Mouse (Mus musculus) lung, postnatal 4 days (tissue): Measurements from ENCODE around the gene Scarf1.

Experiments used
- DNase-seq, 2 experiments: peaks; one replicate each; pipeline ENCODE4 v3.0.0; 2021

Scarf1 gene

GRCm38 (mm10) chr11:75513336-75513735 is at the start of gene Scarf1:
Gene Scarf1 (plus strand): TSS chr11:75513540.
- DNase-seq, result peak; percentile 74 to 82

- no peak for DNase-seq
Observed at GRCm38 (mm10) chr11:75463624-75464023, 49.7 kb upstream of the Scarf1 start.

DNA sequence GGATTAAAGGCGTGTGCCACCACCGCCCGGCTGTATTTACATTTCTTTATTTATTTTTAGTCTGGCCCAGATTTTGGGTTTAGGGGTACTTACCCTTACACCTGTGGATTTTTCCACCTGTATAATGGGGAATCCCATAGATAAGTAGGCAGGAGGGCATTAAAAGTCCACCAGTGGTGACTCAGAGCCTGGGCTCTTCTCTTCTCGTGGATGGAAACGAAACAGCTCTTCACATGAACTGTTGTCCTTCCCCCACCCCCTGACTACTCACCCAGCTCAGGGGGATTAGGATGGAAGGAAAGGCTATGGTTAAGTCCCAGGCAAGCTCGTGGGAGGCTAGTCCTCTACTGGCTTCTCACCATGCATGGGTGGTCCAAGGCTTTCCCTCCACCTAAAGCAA is 48.9 kb upstream of the Scarf1 start:
- DNase-seq, result no peak

- no peak for DNase-seq
Observed at GRCm38 (mm10) chr11:75465051-75465450, 48.3 kb upstream of the Scarf1 start.

DNA sequence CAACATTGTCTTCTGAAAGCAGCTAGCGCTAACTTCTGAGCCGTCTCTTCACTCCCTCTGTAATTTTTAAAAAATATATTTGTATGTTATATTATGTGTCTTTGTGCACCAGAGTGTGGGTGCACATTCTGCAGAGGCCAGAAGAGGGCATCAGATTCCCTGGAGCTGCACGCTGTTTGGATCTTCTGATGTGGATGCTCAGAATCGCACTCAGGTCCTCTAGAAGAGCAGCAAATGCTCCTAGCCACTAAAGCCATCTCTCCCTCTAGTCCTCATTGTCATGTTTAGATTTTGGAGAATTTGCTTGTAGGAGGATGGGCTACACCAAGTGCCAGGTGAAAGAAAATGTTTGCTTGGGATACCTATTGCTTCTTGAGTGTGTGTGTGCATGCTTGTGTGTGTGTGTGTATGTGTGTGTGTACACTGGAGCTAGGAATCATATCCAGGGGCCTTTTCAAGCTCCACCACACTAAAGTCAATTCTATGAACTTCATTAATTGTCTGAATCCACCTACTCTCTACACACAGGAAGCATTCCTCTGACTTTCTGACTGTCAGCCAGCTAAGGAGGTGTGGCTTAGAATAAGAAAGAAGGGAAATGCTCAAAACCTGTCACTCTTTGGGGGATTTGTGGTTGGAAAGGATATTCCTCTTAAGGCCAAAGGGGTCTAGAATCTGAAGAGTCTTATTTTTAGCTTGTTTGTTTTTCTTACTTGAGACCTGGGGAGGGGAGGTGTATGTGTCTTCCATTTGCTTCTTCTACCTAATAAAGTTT is 46.4 kb upstream of the Scarf1 start:
- no peak for DNase-seq

DNA sequence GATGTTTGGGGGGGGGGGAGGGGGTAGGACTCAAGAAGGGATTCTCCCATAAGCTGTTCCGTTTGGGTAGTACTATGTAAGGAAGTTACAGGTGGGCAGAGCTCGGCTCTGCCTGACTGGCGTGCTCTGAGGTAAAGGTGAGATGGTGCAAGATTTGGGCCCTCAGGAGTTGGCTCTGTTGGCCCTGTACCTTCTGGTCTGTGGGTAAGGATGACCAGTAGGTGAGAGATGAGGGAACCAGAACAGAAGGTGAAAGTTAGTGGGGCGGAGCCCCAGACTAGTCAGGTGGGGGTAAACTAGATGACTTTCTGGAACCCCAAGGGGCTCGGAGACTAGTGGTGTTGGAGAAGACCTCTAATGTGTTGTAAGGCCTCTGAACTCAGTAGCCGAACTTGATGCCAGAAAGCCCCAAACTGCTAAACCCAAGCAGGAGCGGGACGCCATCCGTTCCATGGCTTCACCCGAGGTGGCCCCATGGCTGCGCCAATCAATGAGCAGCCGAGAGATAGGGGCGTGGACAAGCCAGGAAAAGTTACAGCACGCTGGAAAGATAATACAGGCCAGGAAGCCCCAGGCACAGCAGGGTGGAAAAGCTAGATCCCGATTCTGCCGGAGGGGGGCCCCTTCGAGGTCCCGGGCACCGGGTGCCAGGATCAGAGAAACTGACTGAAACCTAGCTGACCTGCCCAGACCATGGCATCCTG is 45.7 kb upstream of the Scarf1 start:
- DNase-seq, result peak; percentile 68 to 77

GRCm38 (mm10) chr11:75468410-75468809 is 44.9 kb upstream of the Scarf1 start:
- DNase-seq, result no peak

DNA sequence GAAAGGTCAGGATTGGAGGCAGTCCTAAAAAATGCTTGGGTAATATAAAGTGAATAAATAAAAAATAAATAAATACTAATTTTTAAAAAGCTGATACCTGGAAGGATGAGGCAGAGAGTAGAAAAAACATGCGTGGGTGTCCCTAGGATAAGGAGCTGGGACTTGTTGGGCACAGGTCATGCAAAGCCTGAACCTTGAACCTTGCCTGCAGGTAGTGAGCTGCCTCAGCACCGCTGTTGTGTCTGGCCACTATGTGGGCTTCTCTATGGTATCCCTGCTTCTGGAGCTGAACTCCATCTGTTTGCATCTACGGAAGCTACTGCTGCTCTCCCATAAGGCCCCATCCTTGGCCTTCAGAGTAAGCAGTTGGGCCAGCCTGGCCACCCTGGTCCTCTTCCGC is 44.1 kb upstream of the Scarf1 start:
- DNase-seq, result no peak

- no peak for DNase-seq
Observed at GRCm38 (mm10) chr11:75470675-75471074, 42.7 kb upstream of the Scarf1 start.

- no peak for DNase-seq
Observed at GRCm38 (mm10) chr11:75472469-75473081, 40.8 kb upstream of the Scarf1 start.

DNA sequence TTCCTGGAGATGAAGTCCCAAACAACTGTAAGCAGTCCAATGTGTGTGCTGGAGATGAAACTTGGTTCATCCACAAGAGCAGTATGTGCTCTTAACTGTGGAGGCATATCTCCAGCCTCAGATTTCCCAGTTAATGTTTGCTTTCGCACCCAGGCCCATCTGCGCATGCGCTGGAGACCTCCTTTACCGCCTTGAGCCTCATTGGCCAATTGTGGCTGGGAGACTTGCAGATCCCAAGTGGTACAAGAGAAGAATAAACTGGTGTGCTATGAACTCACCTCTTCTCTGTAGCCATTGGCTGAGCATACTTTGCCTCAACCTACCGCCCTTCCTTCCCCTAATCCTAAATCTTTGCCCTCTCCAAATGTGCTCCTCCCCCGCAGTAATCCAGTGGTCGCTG is 40.0 kb upstream of the Scarf1 start:
- DNase-seq, result no peak

DNA sequence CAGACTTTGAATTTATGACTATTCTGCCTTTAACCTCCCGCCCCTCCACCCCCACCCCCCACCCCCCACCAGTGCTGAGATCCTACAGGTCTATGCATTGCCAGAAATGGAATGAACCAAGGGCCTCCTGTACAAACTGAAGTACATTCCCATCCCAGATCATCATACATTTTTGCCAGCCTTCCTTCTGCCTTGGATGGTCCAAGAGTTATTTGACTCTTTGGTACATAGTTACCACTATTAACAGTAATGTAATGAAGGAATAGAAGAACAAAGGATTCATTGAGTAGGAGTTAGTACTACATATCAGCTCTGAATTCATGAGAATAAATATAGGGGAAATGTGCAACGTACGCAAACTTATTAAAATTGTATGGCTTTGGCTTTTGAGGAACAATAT is 27.1 kb upstream of the Scarf1 start:
- no peak for DNase-seq

GRCm38 (mm10) chr11:75486601-75487285 is 26.6 kb upstream of the Scarf1 start, which contains the start of gene Prpf8:
Gene Prpf8 (plus strand): TSS chr11:75486816.
- peak; percentile 97 to 98 for DNase-seq

DNA sequence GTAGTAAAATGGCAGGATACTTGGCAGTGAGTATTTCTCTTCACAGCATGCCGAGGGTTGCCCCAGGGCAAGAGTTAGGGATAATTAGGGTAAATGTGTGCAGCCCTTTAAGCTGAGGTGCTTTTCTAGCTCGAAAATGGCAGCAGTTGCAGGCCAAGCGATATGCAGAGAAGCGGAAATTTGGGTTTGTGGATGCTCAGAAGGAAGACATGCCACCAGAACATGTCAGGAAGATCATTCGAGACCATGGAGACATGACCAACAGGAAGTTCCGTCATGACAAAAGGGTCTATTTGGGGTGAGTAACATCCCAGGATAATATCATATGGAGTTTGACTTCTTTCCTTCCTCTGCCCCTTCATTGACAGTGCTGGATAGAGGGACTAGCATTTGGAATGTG is 25.8 kb upstream of the Scarf1 start:
- no peak for DNase-seq

- no peak for DNase-seq
Observed at GRCm38 (mm10) chr11:75494296-75495049, 18.9 kb upstream of the Scarf1 start.

DNA sequence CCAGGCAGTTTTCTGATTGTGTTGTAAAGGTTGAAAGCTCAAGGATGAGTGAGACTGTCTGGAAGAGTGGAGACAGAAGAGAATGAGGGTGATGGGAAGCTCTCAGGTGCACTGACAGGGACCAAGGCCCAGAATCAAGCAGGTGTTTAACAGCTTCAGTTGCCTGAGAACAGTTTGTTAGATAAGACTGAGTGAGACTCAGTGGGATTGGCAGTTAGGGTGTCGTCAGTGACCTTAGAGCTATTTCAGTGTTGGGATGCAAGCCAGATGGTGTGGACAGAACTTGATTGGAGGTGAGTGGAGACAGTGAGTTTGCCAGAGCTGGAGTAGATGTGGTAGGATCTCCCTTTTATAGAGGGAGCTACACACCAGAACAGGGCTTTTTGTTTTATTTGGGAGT is 15.2 kb upstream of the Scarf1 start:
- no peak for DNase-seq

DNA sequence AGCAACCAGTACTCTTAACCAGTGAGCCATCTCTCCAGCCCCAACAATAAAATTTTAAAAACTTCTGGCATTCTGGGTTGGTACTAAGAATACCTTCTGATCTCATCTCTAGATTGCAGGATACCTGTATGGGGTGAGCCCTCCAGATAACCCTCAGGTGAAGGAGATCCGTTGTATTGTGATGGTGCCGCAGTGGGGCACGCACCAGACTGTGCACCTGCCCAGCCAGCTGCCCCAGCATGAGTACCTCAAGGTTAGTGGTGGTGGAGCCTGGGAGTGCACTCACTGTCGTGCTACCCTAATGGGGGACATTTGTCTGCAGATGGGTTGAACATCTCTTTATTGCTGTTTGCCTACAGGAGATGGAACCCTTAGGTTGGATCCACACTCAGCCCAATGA is 5.2 kb upstream of the Scarf1 start:
- no peak for DNase-seq

DNA sequence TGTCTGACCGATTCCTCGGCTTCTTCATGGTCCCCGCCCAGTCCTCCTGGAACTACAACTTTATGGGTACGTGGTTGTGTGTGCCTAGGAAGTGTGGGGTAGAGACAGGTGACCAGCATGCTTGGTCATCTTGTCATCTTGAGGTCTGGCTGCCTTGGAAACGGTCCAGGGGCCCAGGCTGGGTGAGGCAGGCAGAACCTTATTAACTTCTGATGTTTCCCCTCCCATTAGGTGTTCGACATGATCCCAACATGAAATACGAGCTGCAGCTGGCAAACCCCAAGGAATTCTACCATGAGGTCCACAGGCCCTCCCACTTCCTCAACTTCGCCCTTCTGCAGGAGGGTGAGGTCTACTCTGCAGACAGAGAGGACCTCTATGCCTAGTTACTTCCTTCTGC is 4.4 kb upstream of the Scarf1 start:
- no peak for DNase-seq

- DNase-seq, result peak; percentile 83 to 88
Observed at GRCm38 (mm10) chr11:75509741-75510626, 3.4 kb upstream of the Scarf1 start, which contains the start of gene Rilp. Gene Rilp (plus strand): TSS chr11:75510094.

DNA sequence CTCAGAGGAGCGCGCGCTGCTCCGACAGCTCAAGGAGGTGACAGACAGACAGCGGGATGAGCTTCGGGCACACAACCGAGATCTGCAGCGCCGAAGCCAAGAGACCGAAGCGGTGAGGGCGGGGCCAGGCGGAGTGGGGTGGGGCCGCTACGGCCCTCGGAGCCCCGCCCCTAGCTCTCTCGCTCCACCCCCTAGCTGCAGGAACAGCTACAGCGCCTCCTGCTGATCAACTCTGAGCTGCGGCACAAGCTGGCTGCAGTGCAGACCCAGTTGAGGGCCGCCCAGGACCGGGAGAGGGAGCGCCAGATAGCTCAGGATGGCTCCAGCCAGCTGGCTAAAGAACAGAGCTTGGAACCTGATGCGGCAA is 2.7 kb upstream of the Scarf1 start:
- DNase-seq, result peak; percentile 94 to 96

- peak; percentile 70 to 71 for DNase-seq
Observed at GRCm38 (mm10) chr11:75511213-75511612, 2.1 kb upstream of the Scarf1 start.
